Mouse (Mus musculus): ENCODE data around the gene Ubald2.

GRCm38 (mm10) chr11:116443311-116443710 is 9.4 kb downstream of the Ubald2 start:
- no peak for TF ChIP-seq POLR2A (IDR thresholded peaks at IDR 0.05; ENCODE audit: low read depth, low read length)
- TF ChIP-seq CTCF (IDR thresholded peaks at IDR 0.05; ENCODE audit: extremely low read depth, insufficient read length, insufficient replicate concordance, low read depth, low read length): no peak
